ENCODE assay signal across 16 mouse cellular contexts in the genomic region with DNA sequence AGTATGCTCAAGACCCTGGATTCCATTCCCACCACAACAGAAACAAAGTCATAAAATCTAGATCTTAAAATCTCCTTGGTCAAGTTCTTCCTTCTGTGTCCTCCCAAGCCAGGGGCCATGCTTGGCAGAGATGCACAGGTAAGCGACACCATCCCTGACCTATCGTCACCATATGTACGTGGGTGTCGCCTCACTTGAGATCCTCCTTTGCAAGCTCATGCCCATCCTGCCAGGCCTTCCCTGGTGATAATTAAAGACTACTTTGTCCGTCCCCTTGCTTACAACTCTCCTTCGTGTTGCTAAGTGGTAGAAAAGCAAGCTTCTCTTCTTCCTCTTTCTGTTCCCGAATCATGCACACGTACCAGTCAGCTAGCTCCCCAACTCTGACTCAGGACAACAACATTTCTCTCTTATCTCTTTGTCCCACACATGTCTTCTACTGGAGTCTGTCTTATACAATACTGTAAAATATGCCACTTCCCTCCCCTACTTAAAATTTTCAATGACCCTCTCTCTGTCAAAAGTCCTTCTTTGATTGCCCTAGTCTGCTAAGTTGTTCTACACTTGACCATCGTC. TPM values are rescaled to one million over a fixed set of nuclear protein-coding genes. Genes with fewer than 3 reads are reported as not detected.
A peak's percentile ranks its signal among the peaks of the same experiment; 100 is the strongest.
DNase-seq lines count a peak whose midpoint lies in the region; ATAC-seq and TF ChIP-seq lines count a peak whose summit lies in the region.
"Had no signal": no experiment of that assay in that cellular context is flagged by ENCODE, and none has a peak within 500 bp of the region (broad histone marks: within the 10 kb centered on the region; RNA-seq: fewer than 3 reads in every experiment).

No protein-coding gene starts in this region.

- no peak overlapping the region for H3K9ac ChIP-seq in liver, embryonic 16.5 days (ENCODE audit: low read depth, low read length)
- H3K9ac ChIP-seq: embryonic facial prominence, embryonic 12.5 days; forebrain, embryonic 15.5 days; heart, embryonic 12.5 days; hindbrain, embryonic 15.5 days had no signal

- no peak for TF ChIP-seq POLR2A in lung, adult 2 months (IDR thresholded peaks at IDR 0.05; ENCODE audit: borderline replicate concordance, extremely low read depth, low read depth, low read length)

- peak overlapping the region; percentile 79 for H3K4me3 ChIP-seq in megakaryocyte, embryonic 14.5 days (replicated peaks)
- H3K4me3 ChIP-seq in liver, embryonic 16.5 days (ENCODE audit: low read depth, low read length) = no peak overlapping the region
- H3K4me3 ChIP-seq in lung, adult 2 months (replicated peaks; ENCODE audit: extremely low read depth, low read depth, low read length) = no peak overlapping the region
- H3K4me3 ChIP-seq: embryonic facial prominence, embryonic 12.5 days; forebrain, embryonic 15.5 days; heart, adult 2 months; heart, embryonic 12.5 days; hindbrain, embryonic 15.5 days had no signal

- H3K27ac ChIP-seq in liver, embryonic 16.5 days (ENCODE audit: low read length) = no peak overlapping the region
- H3K27ac ChIP-seq: embryonic facial prominence, embryonic 12.5 days; forebrain, embryonic 15.5 days; heart, adult 2 months; hindbrain, embryonic 15.5 days had no signal

- 26% methylated on average over 9 of the region's 9 CpGs for WGBS in liver, embryonic 16.5 days (ENCODE audit: insufficient replicate concordance)
- 71% methylated on average over 9 of the region's 9 CpGs for WGBS in lung, adult 2 months

- no peak for ATAC-seq in megakaryocyte, adult 5-6 weeks (ENCODE audit: poor library complexity, severe bottlenecking)
- ATAC-seq in granulocyte monocyte progenitor cell, adult 5-6 weeks (replicated peaks; ENCODE audit: poor library complexity, severe bottlenecking) = peak; percentile 52
- ATAC-seq in liver, embryonic 16.5 days (ENCODE audit: low read depth) = 0 out of 2 replicates have a peak, but pooled peaks have one; percentile 19
- ATAC-seq: forebrain, embryonic 15.5 days had no signal

- no peaks in the 10 kb centered on the region for H3K36me3 ChIP-seq in megakaryocyte, embryonic 14.5 days (replicated peaks; ENCODE audit: low read length)
- no peaks in the 10 kb centered on the region for H3K36me3 ChIP-seq in liver, embryonic 16.5 days (ENCODE audit: control insufficient read depth, insufficient read depth)
- H3K36me3 ChIP-seq: embryonic facial prominence, embryonic 12.5 days; forebrain, embryonic 15.5 days; heart, embryonic 12.5 days; hindbrain, embryonic 15.5 days had no signal

- no peaks in the 10 kb centered on the region for H3K9me3 ChIP-seq in megakaryocyte, embryonic 14.5 days
- no peaks in the 10 kb centered on the region for H3K9me3 ChIP-seq in liver, embryonic 16.5 days (replicated peaks; ENCODE audit: control insufficient read depth, low read length)
- H3K9me3 ChIP-seq: embryonic facial prominence, embryonic 12.5 days; forebrain, embryonic 15.5 days; heart, embryonic 12.5 days; hindbrain, embryonic 15.5 days had no signal

- H3K4me1 ChIP-seq in megakaryocyte, embryonic 14.5 days = peaks cover 62% of the 10 kb centered on the region
- H3K4me1 ChIP-seq in liver, embryonic 16.5 days (ENCODE audit: control insufficient read depth, low read depth, low read length) = no peaks in the 10 kb centered on the region; the same call in 1 of the 2 replicates
- peaks cover 6% of the 10 kb centered on the region; the same call in 1 of the 2 replicates for H3K4me1 ChIP-seq in lung, adult 2 months (ENCODE audit: control insufficient read depth, insufficient read depth, low read length)

- no peak overlapping the region for H3K4me2 ChIP-seq in liver, embryonic 16.5 days (ENCODE audit: low read depth, low read length)
- H3K4me2 ChIP-seq: embryonic facial prominence, embryonic 12.5 days; forebrain, embryonic 15.5 days; heart, embryonic 12.5 days; hindbrain, embryonic 15.5 days had no signal

- peaks cover 11% of the 10 kb centered on the region for H3K27me3 ChIP-seq in megakaryocyte, embryonic 14.5 days (replicated peaks)
- H3K27me3 ChIP-seq in liver, embryonic 16.5 days (ENCODE audit: control insufficient read depth, insufficient read depth, low read depth, low read length) = no peaks in the 10 kb centered on the region
- H3K27me3 ChIP-seq: embryonic facial prominence, embryonic 12.5 days; forebrain, embryonic 15.5 days; heart, embryonic 12.5 days; hindbrain, embryonic 15.5 days had no signal

- no peak for DNase-seq in adrenal gland, adult 2 months
- no peak for DNase-seq in cerebellum, adult 8-10 months
- no peak for DNase-seq in lung, adult 2 months
- DNase-seq: adrenal gland, postnatal 14 days; cerebellum, adult 18-20 months; cerebellum, postnatal 14 days; gastrocnemius, postnatal 36 days; heart, adult 2 months had no signal

- TF ChIP-seq CTCF in lung, adult 2 months (IDR thresholded peaks at IDR 0.05; ENCODE audit: insufficient read depth, low read length) = no peak

RNA-seq across cellular contexts. Expression of gene Fam171a1, which starts 49.6 kb away (rescaled TPM):
- 2.1 TPM in 1 of 2 replicates, not detected in the other for polyA plus RNA-seq in megakaryocyte, embryonic 14.5 days (2012; ENCODE audit: insufficient read depth, low replicate concordance)
- total RNA-seq in megakaryocyte, adult 5-6 weeks (2015) = 0.16 and 0.36 TPM in 2 replicates
- 0.29 and 0.49 TPM in 2 replicates for total RNA-seq in megakaryocyte, adult 5-6 weeks (2017)
- total RNA-seq in granulocyte monocyte progenitor cell, adult 5-6 weeks (2014; fragmentation: Nextera tagmentation) = 2.0 and 5.0 TPM in 2 replicates
- 3.3 and 3.5 TPM in 2 replicates for total RNA-seq in granulocyte monocyte progenitor cell, adult 5-6 weeks (2017)
- 2.6 and 2.9 TPM in 2 replicates for polyA plus RNA-seq in liver, embryonic 16.5 days (2015; fragmentation: Nextera tagmentation; extraction: Ambion mirVana)
- total RNA-seq in adrenal gland, adult 2 months (2021) = 10 to 100 TPM; 24.6 to 35.2 TPM
- 14.7 and 15.4 TPM in 2 replicates for polyA plus RNA-seq in adrenal gland, adult 2 months (2012; rRNA removed)
- 35.7 and 38.3 TPM in 2 replicates for polyA plus RNA-seq in lung, adult 2 months (2012; rRNA removed)
